Mouse (Mus musculus) gastrocnemius, postnatal 14 days (tissue): Measurements from ENCODE around the gene Muc1. TPM values are rescaled to one million over a fixed set of nuclear protein-coding genes. Genes with fewer than 3 reads are reported as not detected.

ENCODE experiments used
- microRNA-seq, 2 experiments: library from miRNA; unstranded; fragments of <30 nt; microRNA quantifications; one replicate each; pipeline ENCODE4 v1.2.0; 2021
- total RNA-seq, 2 experiments: library from RNA; stranded (reverse); gene quantifications; 2 replicates each; pipeline ENCODE4 v1.2.3; 2021

The Muc1 gene
- total RNA-seq, 2 experiments from 2014 or later, result 0.21 to 0.22 TPM

Small RNA genes within 50 kb of the gene (microRNA-seq; reads per million reads assigned to microRNA genes)
- gene Mir92b, result 7.0 to 37.6 reads per million in 2 experiments

Other genes with a start within 250 kb of the Muc1 start
- 10 to 100 TPM; 10.3 TPM for gene Rusc1, start 135.7 kb upstream of the Muc1 start, total RNA-seq
- not detected for gene Gm43738, start 128.0 kb upstream of the Muc1 start, total RNA-seq
- gene Fdps, start 127.1 kb upstream of the Muc1 start, total RNA-seq, result 10 to 100 TPM; 24.7 to 30.7 TPM
- not detected for gene Pklr, start 92.9 kb upstream of the Muc1 start, total RNA-seq
- under 1 TPM; 0.41 to 0.42 TPM for gene Hcn3, start 68.9 kb upstream of the Muc1 start, total RNA-seq
- 10 to 100 TPM; 18.2 to 18.6 TPM for gene Clk2, start 64.3 kb upstream of the Muc1 start, total RNA-seq
- gene Scamp3, start 51.6 kb upstream of the Muc1 start, total RNA-seq, result 10 to 100 TPM; 32.1 to 35.6 TPM
- gene Fam189b, start 45.9 kb upstream of the Muc1 start, total RNA-seq, result 10 to 100 TPM; 10.7 to 12.6 TPM
- gene Gba, start 26.1 kb upstream of the Muc1 start, total RNA-seq, result 10 to 100 TPM; 19.5 to 20.7 TPM
- 10 to 100 TPM; 27.8 to 37.9 TPM for gene Thbs3, start 13.9 kb upstream of the Muc1 start, total RNA-seq
- 10 to 100 TPM; 42.4 to 52.2 TPM for gene Mtx1, start 2.0 kb upstream of the Muc1 start, total RNA-seq
- 10 to 100 TPM; 74.0 to 85.6 TPM for gene Krtcap2, start 16.9 kb downstream of the Muc1 start, total RNA-seq
- gene Trim46, start 17.3 kb downstream of the Muc1 start, total RNA-seq, result under 1 TPM; 0.16 to 0.39 TPM
- gene Dpm3, start 30.3 kb downstream of the Muc1 start, total RNA-seq, result 10 to 100 TPM; 32.5 to 37.3 TPM
- 10 to 100 TPM; 14.2 to 14.6 TPM for gene Slc50a1, start 41.5 kb downstream of the Muc1 start, total RNA-seq
- 10 to 100 TPM; 20.7 to 22.1 TPM for gene Efna1, start 52.1 kb downstream of the Muc1 start, total RNA-seq
- not detected for gene Efna3, start 93.9 kb downstream of the Muc1 start, total RNA-seq
- gene Efna4, start 109.0 kb downstream of the Muc1 start, total RNA-seq, result under 1 TPM; 0.42 to 0.80 TPM
- gene Adam15, start 120.9 kb downstream of the Muc1 start, total RNA-seq, result 10 to 100 TPM; 35.0 to 40.1 TPM
- gene Dcst2, start 132.9 kb downstream of the Muc1 start, total RNA-seq, result not detected
- gene Dcst1, start 136.2 kb downstream of the Muc1 start, total RNA-seq, result not detected
- 10 to 100 TPM; 18.4 to 24.0 TPM for gene Zbtb7b, start 165.7 kb downstream of the Muc1 start, total RNA-seq
- not detected for gene Lenep, start 173.7 kb downstream of the Muc1 start, total RNA-seq
- 10 to 100 TPM; 30.9 to 33.4 TPM for gene Flad1, start 182.8 kb downstream of the Muc1 start, total RNA-seq
- 10 to 100 TPM in 1 of 2 experiments, 1 to 10 TPM in 1; 9.6 to 14.4 TPM for gene Cks1b, start 189.3 kb downstream of the Muc1 start, total RNA-seq
- gene Shc1, start 189.4 kb downstream of the Muc1 start, total RNA-seq, result 10 to 100 TPM; 35.9 to 38.8 TPM
- 10 to 100 TPM; 10.8 to 13.6 TPM for gene Pygo2, start 201.2 kb downstream of the Muc1 start, total RNA-seq
- 100 to 1,000 TPM; 163 to 164 TPM for gene Pbxip1, start 207.6 kb downstream of the Muc1 start, total RNA-seq
- 1 to 10 TPM; 4.6 to 6.3 TPM for gene Pmvk, start 225.5 kb downstream of the Muc1 start, total RNA-seq